Mouse (Mus musculus) heart, postnatal 0 days (tissue): ENCODE results near the gene Patj.

Experiments
- CTCF ChIP-seq: IDR thresholded peaks from 2 replicates; pipeline ENCODE4 v1.5.1; 2016; ENCODE audit warnings: antibody characterized with exemption, control low read depth, low read depth
- EP300 ChIP-seq: IDR thresholded peaks from 2 replicates; pipeline ENCODE4 v1.6.1; 2016; ENCODE audit warnings: antibody characterized with exemption, low read depth

DNA sequence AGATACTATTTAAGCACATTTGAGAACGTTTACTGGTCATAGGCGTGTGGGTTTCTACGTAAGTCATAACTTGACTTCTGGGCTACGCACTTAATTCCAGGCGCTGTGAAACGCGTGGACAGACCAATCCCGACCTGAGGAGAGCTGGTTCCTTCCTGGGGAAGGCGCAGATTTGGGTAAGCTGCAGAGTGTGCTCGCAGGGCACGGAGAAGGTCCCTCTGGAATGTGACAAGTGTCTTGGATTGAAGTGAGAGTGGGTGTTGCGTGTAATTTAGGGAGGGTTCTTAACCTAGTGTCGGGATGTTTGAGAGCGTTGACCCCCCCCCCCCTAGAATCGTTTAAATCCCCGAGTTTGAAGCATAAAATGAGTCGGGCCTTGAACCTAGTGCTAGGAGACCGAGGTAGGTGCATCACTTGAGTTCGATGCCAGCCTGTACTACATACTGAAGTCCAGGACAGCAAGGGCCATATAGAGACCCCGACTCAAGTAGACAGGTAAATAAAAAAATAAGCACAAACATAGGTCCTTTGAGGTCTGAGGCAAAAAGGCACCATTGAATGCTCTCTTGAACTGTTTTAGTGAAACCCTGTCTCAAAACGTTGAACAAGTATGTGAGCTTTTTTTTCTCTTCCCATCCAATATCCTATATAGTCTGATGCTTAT lies 331.8 kb downstream of the Patj start:
- TF ChIP-seq CTCF (no peak), EP300 (no peak)
